Mouse (Mus musculus): ENCODE measurements around the gene Sult2a2.
"Not testable (repeated sequence)": the region's sequence is repeated elsewhere in the genome, so short reads cannot be mapped to it uniquely, and the experiment has no call there.

Sult2a2 gene

DNA sequence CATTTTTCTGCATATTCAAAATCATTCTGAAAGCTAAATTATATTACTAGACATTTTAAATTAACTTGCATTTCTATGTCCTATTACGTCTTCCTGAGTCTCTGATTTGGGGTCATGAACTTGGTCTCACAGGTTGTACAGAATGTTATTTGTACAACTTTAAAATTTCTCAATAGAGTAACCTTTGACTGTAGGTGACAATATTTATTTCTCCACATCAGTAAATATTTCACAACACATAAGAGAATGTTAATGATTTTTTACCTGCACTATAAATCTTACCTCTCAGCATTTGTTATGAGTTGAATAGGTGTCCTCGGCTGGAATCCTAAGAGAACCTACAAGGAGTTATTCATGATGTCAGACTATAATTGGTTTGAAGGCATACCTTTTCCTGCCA is at the start of gene Sult2a2:
Gene Sult2a2 (plus strand): TSS at position 301 of the 400 bp plus-strand sequence.
- not testable (repeated sequence) for DNase-seq (ENCODE audit: low spot score)

DNA sequence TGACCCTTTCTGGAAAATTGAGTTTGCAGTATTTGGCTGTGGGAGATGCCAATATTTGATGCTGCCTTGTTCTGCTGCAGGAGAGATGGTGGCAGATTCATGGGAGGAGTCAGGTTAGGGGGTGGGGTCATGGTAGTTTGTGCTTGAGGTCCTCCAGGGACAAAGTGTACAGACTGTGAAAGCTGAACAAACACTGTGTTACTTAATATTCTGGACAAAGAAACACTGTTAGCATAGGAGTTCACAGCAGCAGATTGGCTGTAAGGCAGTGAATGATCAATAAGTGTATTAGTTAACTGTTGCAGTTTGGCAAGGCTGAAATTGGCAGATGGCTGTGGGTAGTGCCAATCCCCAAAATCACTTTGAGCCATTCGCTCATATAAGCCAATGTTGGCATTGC is 80.6 kb downstream of the Sult2a2 start:
- DNase-seq (ENCODE audit: low spot score): no peak

Measured in embryo, embryonic 10 days (tissue).